In the genomic region with DNA sequence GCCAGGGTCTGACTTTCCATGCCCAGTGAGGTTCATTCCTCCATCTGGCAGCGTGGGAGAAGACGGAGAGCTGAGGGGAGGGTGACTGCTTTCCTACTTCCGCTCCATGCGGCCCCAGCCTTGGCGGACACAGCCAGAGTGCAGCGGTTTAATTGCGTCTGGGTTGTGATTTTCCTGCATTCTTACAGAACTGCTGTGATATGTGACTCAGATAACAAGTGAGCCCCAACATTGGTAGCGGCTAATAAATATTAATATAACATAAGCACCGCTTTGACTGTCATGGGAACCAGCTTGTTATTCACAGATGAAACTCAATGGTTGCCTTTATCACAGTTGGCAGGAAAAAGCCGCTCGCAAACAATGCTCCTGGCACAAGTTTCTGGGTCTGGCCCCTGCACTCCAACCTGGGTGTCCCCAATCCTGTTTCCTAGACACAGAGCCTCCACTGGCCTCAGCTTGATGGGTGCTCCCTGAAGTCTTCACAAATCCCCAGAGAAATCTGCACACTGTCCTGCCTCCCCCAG, we compare ENCODE assay signal across 12 mouse cellular contexts. TPM values are rescaled to one million over a fixed set of nuclear protein-coding genes. Genes with fewer than 3 reads are reported as not detected.
DNase-seq lines count a peak whose midpoint lies in the region; ATAC-seq and TF ChIP-seq lines count a peak whose summit lies in the region.
"Had no signal": no experiment of that assay in that cellular context is flagged by ENCODE, and none has a peak within 500 bp of the region (broad histone marks: within the 10 kb centered on the region; RNA-seq: fewer than 3 reads in every experiment).

No protein-coding gene starts in this region.

- H3K4me2 ChIP-seq in forebrain, embryonic 15.5 days (replicated peaks) = peak overlapping the region; percentile 14; the same call in 1 of the 2 replicates
- peak overlapping the region; percentile 27 for H3K4me2 ChIP-seq in midbrain, embryonic 16.5 days (ENCODE audit: low read length)
- H3K4me2 ChIP-seq in liver, embryonic 11.5 days = no peak overlapping the region

- no peaks in the 10 kb centered on the region for H3K27me3 ChIP-seq in forebrain, embryonic 15.5 days
- H3K27me3 ChIP-seq in midbrain, embryonic 16.5 days (ENCODE audit: control insufficient read depth, insufficient read depth, low read depth, low read length) = no peaks in the 10 kb centered on the region
- H3K27me3 ChIP-seq in liver, embryonic 11.5 days (replicated peaks; ENCODE audit: control insufficient read depth, insufficient read depth, low read length) = no peaks in the 10 kb centered on the region
- H3K27me3 ChIP-seq: CH12.LX had no signal

- H3K4me3 ChIP-seq in forebrain, embryonic 15.5 days = no peak overlapping the region
- peak overlapping the region; percentile 9; the same call in 1 of the 2 replicates for H3K4me3 ChIP-seq in layer of hippocampus, adult 2 months
- no peak overlapping the region for H3K4me3 ChIP-seq in midbrain, embryonic 16.5 days (ENCODE audit: low read depth, low read length)
- H3K4me3 ChIP-seq in liver, embryonic 11.5 days (ENCODE audit: low read depth, low read length) = no peak overlapping the region

- no peaks in the 10 kb centered on the region for H3K9me3 ChIP-seq in forebrain, embryonic 15.5 days
- H3K9me3 ChIP-seq in midbrain, embryonic 16.5 days (replicated peaks; ENCODE audit: control insufficient read depth, low read length, poor library complexity, severe bottlenecking) = no peaks in the 10 kb centered on the region
- no peaks in the 10 kb centered on the region for H3K9me3 ChIP-seq in liver, embryonic 11.5 days (ENCODE audit: control insufficient read depth, low read length)

- no peak overlapping the region; the same call in 1 of the 2 replicates for H3K9ac ChIP-seq in forebrain, embryonic 15.5 days (replicated peaks)
- no peak overlapping the region for H3K9ac ChIP-seq in midbrain, embryonic 16.5 days (ENCODE audit: low read depth, low read length)
- H3K9ac ChIP-seq in liver, embryonic 11.5 days (ENCODE audit: low read depth, low read length) = no peak overlapping the region
- H3K9ac ChIP-seq: liver, postnatal 0 days had no signal

- peak; percentile 7 to 49 for DNase-seq in left cerebral cortex, adult 8-10 months (ENCODE audit: low spot score in 2 of 2)
- DNase-seq in left cerebral cortex, adult 11 months (ENCODE audit: low spot score) = no peak
- peak; percentile 33 to 58 for DNase-seq in layer of hippocampus, adult 2 months (ENCODE audit: low spot score in 2 of 2)
- no peak for DNase-seq in liver, embryonic 11.5 days (ENCODE audit: low spot score)
- DNase-seq: heart, postnatal 14 days; kidney, adult 18-20 months; liver, postnatal 0 days had no signal

- H3K4me1 ChIP-seq in forebrain, embryonic 15.5 days = peaks cover 65% of the 10 kb centered on the region
- H3K4me1 ChIP-seq in midbrain, embryonic 16.5 days (ENCODE audit: control insufficient read depth, insufficient read depth, low read length) = peaks cover 32% of the 10 kb centered on the region
- no peaks in the 10 kb centered on the region for H3K4me1 ChIP-seq in liver, embryonic 11.5 days (replicated peaks; ENCODE audit: control insufficient read depth, insufficient read depth, low read length)

- TF ChIP-seq CTCF in layer of hippocampus, adult 2 months (conservative IDR thresholded peaks at IDR 0.05) = no peak

- ATAC-seq in forebrain, embryonic 15.5 days (replicated peaks) = peak; percentile 59
- ATAC-seq in midbrain, embryonic 16.5 days = peak; percentile 76
- no peak for ATAC-seq in erythroblast, adult 5-6 weeks (replicated peaks; ENCODE audit: low FRiP score, poor library complexity, severe bottlenecking)
- no peak for ATAC-seq in granulocyte monocyte progenitor cell, adult 5-6 weeks (replicated peaks; ENCODE audit: poor library complexity, severe bottlenecking)
- no peak for ATAC-seq in liver, embryonic 11.5 days (replicated peaks; ENCODE audit: low FRiP score)
- ATAC-seq: liver, postnatal 0 days had no signal

- 13% methylated on average over 11 of the region's 11 CpGs for WGBS in forebrain, embryonic 15.5 days
- WGBS in midbrain, embryonic 16.5 days = 13% methylated on average over 11 of the region's 11 CpGs
- WGBS in liver, embryonic 11.5 days = 82% methylated on average over 11 of the region's 11 CpGs

- H3K36me3 ChIP-seq in forebrain, embryonic 15.5 days = no peaks in the 10 kb centered on the region
- H3K36me3 ChIP-seq in midbrain, embryonic 16.5 days (ENCODE audit: control insufficient read depth, insufficient read depth, low read length) = no peaks in the 10 kb centered on the region
- no peaks in the 10 kb centered on the region for H3K36me3 ChIP-seq in liver, embryonic 11.5 days (ENCODE audit: control insufficient read depth, insufficient read depth, low read length)

- peak overlapping the region; percentile 69 for H3K27ac ChIP-seq in forebrain, embryonic 15.5 days (replicated peaks)
- H3K27ac ChIP-seq in layer of hippocampus, adult 2 months = peak overlapping the region; percentile 81
- peak overlapping the region; percentile 44 for H3K27ac ChIP-seq in midbrain, embryonic 16.5 days (ENCODE audit: low read length)
- no peak overlapping the region for H3K27ac ChIP-seq in liver, embryonic 11.5 days (ENCODE audit: low read depth, low read length)

RNA-seq across cellular contexts. Expression of a gene that starts 43.0 kb away (rescaled TPM):
- 10 to 100 TPM; 10.6 to 17.9 (median 14.5) TPM for total RNA-seq in left cerebral cortex, adult 8-10 months (2022)
- 11.0 and 13.0 TPM in 2 replicates for polyA plus RNA-seq in forebrain, embryonic 15.5 days (2015; fragmentation: Nextera tagmentation; extraction: Ambion mirVana)
- 10 to 100 TPM in 1 of 2 experiments, 1 to 10 TPM in 1; 8.8 to 11.9 TPM for total RNA-seq in layer of hippocampus, adult 2 months (2021)
- polyA plus RNA-seq in midbrain, embryonic 16.5 days (2015; fragmentation: Nextera tagmentation; extraction: Ambion mirVana) = 3.5 and 4.3 TPM in 2 replicates
- not detected in 2 replicates for total RNA-seq in erythroblast, adult 5-6 weeks (2015; ENCODE audit: low replicate concordance)
- not detected in 2 replicates for total RNA-seq in erythroblast, adult 5-6 weeks (2017; ENCODE audit: low replicate concordance)
- 0.06 and 2.5 TPM in 2 replicates for total RNA-seq in granulocyte monocyte progenitor cell, adult 5-6 weeks (2014; fragmentation: Nextera tagmentation)
- not detected in 2 replicates for total RNA-seq in granulocyte monocyte progenitor cell, adult 5-6 weeks (2017)
- 0.26 and 0.62 TPM in 2 replicates for polyA plus RNA-seq in liver, embryonic 11.5 days (2014; fragmentation: Nextera tagmentation; extraction: Ambion mirVana)
- polyA plus RNA-seq: liver, postnatal 0 days had no signal

Comparison
In these comparisons a context has a peak if more than half of its experiments do, and no peak if none do; other contexts are left out.
1. DNase-seq: peak in left cerebral cortex, adult 8-10 months (2 of 2) and layer of hippocampus, adult 2 months (2 of 2); none in left cerebral cortex, adult 11 months (single experiment) and liver, embryonic 11.5 days (single experiment).
2. ATAC-seq: peak in forebrain, embryonic 15.5 days (single experiment) and midbrain, embryonic 16.5 days (single experiment); none in erythroblast, adult 5-6 weeks (single experiment), granulocyte monocyte progenitor cell, adult 5-6 weeks (single experiment) and liver, embryonic 11.5 days (single experiment).